8 mouse cellular contexts compared by ENCODE assay signal in genomic region chr11:8662706-8663429, GRCm38 (mm10). TPM values are rescaled to one million over a fixed set of nuclear protein-coding genes. Genes with fewer than 3 reads are reported as not detected.
DNase-seq lines count a peak whose midpoint lies in the region; ATAC-seq and TF ChIP-seq lines count a peak whose summit lies in the region.

No protein-coding gene starts in this region.

- WGBS in heart, embryonic 10.5 days: 54% methylated on average over 4 of the region's 4 CpGs
- WGBS in embryonic facial prominence, embryonic 13.5 days: 32% methylated on average over 4 of the region's 4 CpGs
- WGBS in hindbrain, postnatal 0 days: 32% methylated on average over 4 of the region's 4 CpGs
- 25% methylated on average over 4 of the region's 4 CpGs for WGBS in lung, postnatal 0 days

- H3K4me2 ChIP-seq in embryonic facial prominence, embryonic 13.5 days: peak overlapping the region; percentile 87
- peak overlapping the region; percentile 99 for H3K4me2 ChIP-seq in hindbrain, postnatal 0 days (ENCODE audit: low read depth, low read length)
- H3K4me2 ChIP-seq in lung, postnatal 0 days (replicated peaks; ENCODE audit: low read depth, low read length): peak overlapping the region; percentile 90

- peak overlapping the region; percentile 97 for H3K9ac ChIP-seq in embryonic facial prominence, embryonic 13.5 days
- no peak overlapping the region for H3K9ac ChIP-seq in hindbrain, postnatal 0 days (replicated peaks; ENCODE audit: low read length)
- peak overlapping the region; percentile 89 for H3K9ac ChIP-seq in lung, postnatal 0 days (replicated peaks; ENCODE audit: low read depth)

- peak overlapping the region; percentile 88 for H3K4me3 ChIP-seq in heart, embryonic 10.5 days
- peak overlapping the region; percentile 79 for H3K4me3 ChIP-seq in embryonic facial prominence, embryonic 13.5 days
- H3K4me3 ChIP-seq in hindbrain, postnatal 0 days (ENCODE audit: low read length): peak overlapping the region; percentile 80
- H3K4me3 ChIP-seq in lung, postnatal 0 days (ENCODE audit: low read depth, low read length): peak overlapping the region; percentile 90

- peaks cover 40% of the 10 kb centered on the region for H3K4me1 ChIP-seq in heart, embryonic 10.5 days
- peaks cover 68% of the 10 kb centered on the region for H3K4me1 ChIP-seq in embryonic facial prominence, embryonic 13.5 days
- peaks cover 8% of the 10 kb centered on the region; the same call in 1 of the 2 replicates for H3K4me1 ChIP-seq in hindbrain, postnatal 0 days (ENCODE audit: insufficient read depth, low read length)
- peaks cover 16% of the 10 kb centered on the region for H3K4me1 ChIP-seq in lung, postnatal 0 days (ENCODE audit: insufficient read depth, low read depth, low read length)

- peaks cover 19% of the 10 kb centered on the region for H3K27me3 ChIP-seq in heart, embryonic 10.5 days (ENCODE audit: insufficient read depth, poor library complexity, severe bottlenecking)
- no peaks in the 10 kb centered on the region for H3K27me3 ChIP-seq in embryonic facial prominence, embryonic 13.5 days
- H3K27me3 ChIP-seq in hindbrain, postnatal 0 days (ENCODE audit: insufficient read depth, low read length): no peaks in the 10 kb centered on the region
- H3K27me3 ChIP-seq in lung, postnatal 0 days (replicated peaks; ENCODE audit: insufficient read depth, low read length): no peaks in the 10 kb centered on the region

- intact Hi-C loops in heart, postnatal 25 days (cut with DNase I): loop anchor here (5.0 kb wide), 2 partner anchors 41 to 76 kb away; no protein-coding TSS in a partner anchor

- peak overlapping the region; percentile 95 for H3K27ac ChIP-seq in heart, embryonic 10.5 days
- peak overlapping the region; percentile 90; the same call in 1 of the 2 replicates for H3K27ac ChIP-seq in embryonic facial prominence, embryonic 13.5 days
- no peak overlapping the region for H3K27ac ChIP-seq in hindbrain, postnatal 0 days
- H3K27ac ChIP-seq in lung, postnatal 0 days (ENCODE audit: low read length): peak overlapping the region; percentile 94

- TF ChIP-seq EP300 in lung, postnatal 0 days (IDR thresholded peaks at IDR 0.05): no peak

- H3K9me3 ChIP-seq in heart, embryonic 10.5 days: no peaks in the 10 kb centered on the region
- H3K9me3 ChIP-seq in embryonic facial prominence, embryonic 13.5 days: peaks cover 4% of the 10 kb centered on the region; the same call in 1 of the 2 replicates
- no peaks in the 10 kb centered on the region for H3K9me3 ChIP-seq in hindbrain, postnatal 0 days (ENCODE audit: low read length)
- no peaks in the 10 kb centered on the region for H3K9me3 ChIP-seq in lung, postnatal 0 days (ENCODE audit: low read length)

- no peak for ATAC-seq in embryonic facial prominence, embryonic 13.5 days (ENCODE audit: insufficient number of reproducible peaks, insufficient read depth, low FRiP score, low TSS enrichment, low read depth)
- no peak for ATAC-seq in hindbrain, postnatal 0 days
- ATAC-seq in lung, postnatal 0 days: peak; percentile 39

- no peak for TF ChIP-seq CTCF in hindbrain, postnatal 0 days (IDR thresholded peaks at IDR 0.05; ENCODE audit: low read depth)
- no peak for TF ChIP-seq CTCF in lung, postnatal 0 days (IDR thresholded peaks at IDR 0.05)

- 0 out of 2 replicates have a peak, but pooled peaks cover 7% of the 10 kb centered on the region for H3K36me3 ChIP-seq in heart, embryonic 10.5 days
- no peaks in the 10 kb centered on the region for H3K36me3 ChIP-seq in embryonic facial prominence, embryonic 13.5 days
- H3K36me3 ChIP-seq in hindbrain, postnatal 0 days (ENCODE audit: insufficient read depth, low read length): no peaks in the 10 kb centered on the region
- H3K36me3 ChIP-seq in lung, postnatal 0 days (ENCODE audit: insufficient read depth, low read length): no peaks in the 10 kb centered on the region

- DNase-seq in heart, embryonic 10.5 days (ENCODE audit: low spot score): no peak
- DNase-seq in heart, postnatal 25 days (ENCODE audit: low spot score): no peak
- peak; percentile 27 for DNase-seq in hindbrain, postnatal 0 days (ENCODE audit: low spot score)
- DNase-seq in lung, postnatal 0 days (ENCODE audit: low spot score): peak; percentile 55
- DNase-seq in c-Kit-positive CD71-positive TER-119-positive erythroid progenitor cells, embryonic 14.5 days (ENCODE audit: low spot score): no peak
- DNase-seq in left cerebral cortex, adult 11 months (ENCODE audit: low spot score): no peak
- no peak for DNase-seq in T-cell, adult 2 months (ENCODE audit: low spot score)

RNA-seq across cellular contexts. Expression of gene Tns3, which starts 1.5 kb away (rescaled TPM):
- polyA plus RNA-seq in heart, embryonic 10.5 days (2016; fragmentation: Nextera tagmentation; extraction: Ambion mirVana): 12.7 and 17.0 TPM in 2 replicates
- total RNA-seq in heart, postnatal 25 days (2021): 10 to 100 TPM; 21.2 to 21.4 TPM
- polyA plus RNA-seq in embryonic facial prominence, embryonic 13.5 days (2015; fragmentation: Nextera tagmentation; extraction: Ambion mirVana): 35.0 and 35.5 TPM in 2 replicates
- total RNA-seq in hindbrain, postnatal 0 days (2014; rRNA removed): 59.0 and 63.6 TPM in 2 replicates
- polyA plus RNA-seq in hindbrain, postnatal 0 days (2015; fragmentation: Nextera tagmentation; extraction: Ambion mirVana): 8.2 and 8.9 TPM in 2 replicates
- polyA plus RNA-seq in lung, postnatal 0 days (2015; fragmentation: Nextera tagmentation; extraction: Ambion mirVana): 34.9 and 37.5 TPM in 2 replicates

Comparison
In these comparisons a context has a peak if more than half of its experiments do, and no peak if none do; other contexts are left out.
1. DNase-seq: peak in hindbrain, postnatal 0 days (single experiment) and lung, postnatal 0 days (single experiment); none in heart, embryonic 10.5 days (single experiment), heart, postnatal 25 days (single experiment), c-Kit-positive CD71-positive TER-119-positive erythroid progenitor cells, embryonic 14.5 days (single experiment), left cerebral cortex, adult 11 months (single experiment) and T-cell, adult 2 months (single experiment).
2. Peak in every context shown above with its lines, with median percentiles within 50 percentile points of each other: H3K4me3 ChIP-seq and H3K4me2 ChIP-seq.